Mouse (Mus musculus): ENCODE data around the gene Dennd2a. TPM values are rescaled to one million over a fixed set of nuclear protein-coding genes. Genes with fewer than 3 reads are reported as not detected.

Dennd2a gene
- 4.3 and 5.0 TPM in 2 replicates for polyA plus RNA-seq (2012; ENCODE audit: insufficient read depth, insufficient read length, missing spikeins)

GRCm38 (mm10) chr6:39557723-39558261 is at the start of gene Dennd2a:
Dennd2a (minus strand) TSS chr6:39557867.
- TF ChIP-seq CTCF (IDR thresholded peaks at IDR 0.05; ENCODE audit: low read depth, low read length) (no peak), POLR2A (IDR thresholded peaks at IDR 0.05; ENCODE audit: borderline replicate concordance, low read depth, low read length) (no peak)
- Histone ChIP-seq H3K27ac (ENCODE audit: insufficient read depth, low read depth, low read length) (no peak within 1 kb of the TSS), H3K4me1 (ENCODE audit: control insufficient read depth, insufficient read depth, low read length) (peaks cover 51% of the 10 kb centered on the region), H3K4me3 (ENCODE audit: insufficient read depth, low read length) (peak within 1 kb of the TSS; percentile 69)

DNA sequence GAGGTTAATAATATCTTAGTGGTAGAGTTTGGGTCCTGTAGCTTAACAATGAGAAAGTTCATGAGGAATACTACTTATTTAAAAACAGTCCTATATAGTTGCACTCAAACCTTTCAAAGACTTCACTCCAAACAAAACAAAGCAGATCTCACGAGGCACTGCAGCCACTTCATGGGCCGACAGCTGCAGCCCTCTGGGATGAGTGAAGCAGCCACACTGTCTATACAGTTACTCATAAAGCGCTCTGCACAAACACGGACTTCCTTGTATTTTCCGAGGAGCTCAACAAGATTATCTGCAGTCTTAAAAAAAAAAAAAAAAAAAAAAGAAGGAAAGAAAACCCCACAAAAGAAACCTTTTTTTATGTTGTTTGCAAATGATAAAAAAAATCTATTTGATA is 49.7 kb upstream of the Dennd2a start:
- no peak overlapping the region for H3K4me3 ChIP-seq (ENCODE audit: insufficient read depth, low read length)
- TF ChIP-seq POLR2A (IDR thresholded peaks at IDR 0.05; ENCODE audit: borderline replicate concordance, low read depth, low read length) (no peak), CTCF (IDR thresholded peaks at IDR 0.05; ENCODE audit: low read depth, low read length) (no peak)
- H3K4me1 ChIP-seq (ENCODE audit: control insufficient read depth, insufficient read depth, low read length), result peaks cover 8% of the 10 kb centered on the region
- no peak overlapping the region for H3K27ac ChIP-seq (ENCODE audit: insufficient read depth, low read depth, low read length)

- no peak for TF ChIP-seq CTCF (IDR thresholded peaks at IDR 0.05; ENCODE audit: low read depth, low read length)
Measured at GRCm38 (mm10) chr6:39606862-39607261, 49.2 kb upstream of the Dennd2a start.

DNA sequence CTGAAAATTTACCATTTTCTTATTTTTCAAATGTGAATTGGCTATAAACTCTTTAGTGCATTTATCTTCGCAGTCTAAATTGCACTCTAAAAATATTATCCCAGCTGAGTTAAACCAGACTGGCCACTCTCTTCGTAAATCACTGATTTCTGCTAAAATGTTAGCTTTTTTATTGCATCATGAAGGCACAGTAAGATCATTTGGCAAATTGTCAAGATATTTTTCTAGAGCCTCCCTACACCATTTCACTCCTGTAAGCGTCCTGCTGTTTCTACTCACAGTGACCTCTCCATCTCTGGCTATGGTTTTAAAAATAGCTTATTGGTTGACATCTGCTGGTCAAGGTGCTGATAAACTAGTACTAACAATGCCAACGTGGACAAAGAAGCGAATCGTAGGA is 48.4 kb upstream of the Dennd2a start:
- TF ChIP-seq CTCF (IDR thresholded peaks at IDR 0.05; ENCODE audit: low read depth, low read length) (no peak), POLR2A (IDR thresholded peaks at IDR 0.05; ENCODE audit: borderline replicate concordance, low read depth, low read length) (no peak)
- peaks cover 8% of the 10 kb centered on the region for H3K4me1 ChIP-seq (ENCODE audit: control insufficient read depth, insufficient read depth, low read length)
- H3K27ac ChIP-seq (ENCODE audit: insufficient read depth, low read depth, low read length), result no peak overlapping the region
- H3K4me3 ChIP-seq (ENCODE audit: insufficient read depth, low read length), result no peak overlapping the region

More at GRCm38 (mm10) chr6:39606862-39607261, 49.2 kb upstream of the Dennd2a start:
- H3K4me3 ChIP-seq (ENCODE audit: insufficient read depth, low read length), result no peak overlapping the region
- H3K27ac ChIP-seq (ENCODE audit: insufficient read depth, low read depth, low read length), result no peak overlapping the region
- H3K4me1 ChIP-seq (ENCODE audit: control insufficient read depth, insufficient read depth, low read length), result peaks cover 8% of the 10 kb centered on the region

DNA sequence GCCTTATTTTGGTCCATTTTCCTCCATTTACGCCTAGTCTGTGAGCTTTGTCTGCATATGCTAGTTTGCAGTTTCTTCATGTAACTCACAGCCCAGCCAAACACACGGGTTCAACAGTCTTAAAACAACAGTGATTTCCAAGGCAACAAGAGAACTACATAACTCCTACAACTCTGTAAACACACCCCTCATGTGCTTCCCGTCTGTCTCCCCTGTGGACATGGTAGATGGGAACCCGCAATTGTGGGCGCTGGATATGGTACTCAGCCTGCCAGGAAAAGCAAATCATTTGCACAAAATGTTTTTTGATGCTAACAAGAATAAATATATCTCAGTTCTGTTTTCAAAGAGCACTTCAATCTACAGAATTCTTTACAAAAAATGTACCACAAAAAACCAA is 46.9 kb upstream of the Dennd2a start:
- TF ChIP-seq POLR2A (IDR thresholded peaks at IDR 0.05; ENCODE audit: borderline replicate concordance, low read depth, low read length), result no peak
- TF ChIP-seq CTCF (IDR thresholded peaks at IDR 0.05; ENCODE audit: low read depth, low read length), result no peak
- no peak overlapping the region for H3K4me3 ChIP-seq (ENCODE audit: insufficient read depth, low read length)
- H3K4me1 ChIP-seq (ENCODE audit: control insufficient read depth, insufficient read depth, low read length), result peaks cover 8% of the 10 kb centered on the region
- H3K27ac ChIP-seq (ENCODE audit: insufficient read depth, low read depth, low read length), result no peak overlapping the region

DNA sequence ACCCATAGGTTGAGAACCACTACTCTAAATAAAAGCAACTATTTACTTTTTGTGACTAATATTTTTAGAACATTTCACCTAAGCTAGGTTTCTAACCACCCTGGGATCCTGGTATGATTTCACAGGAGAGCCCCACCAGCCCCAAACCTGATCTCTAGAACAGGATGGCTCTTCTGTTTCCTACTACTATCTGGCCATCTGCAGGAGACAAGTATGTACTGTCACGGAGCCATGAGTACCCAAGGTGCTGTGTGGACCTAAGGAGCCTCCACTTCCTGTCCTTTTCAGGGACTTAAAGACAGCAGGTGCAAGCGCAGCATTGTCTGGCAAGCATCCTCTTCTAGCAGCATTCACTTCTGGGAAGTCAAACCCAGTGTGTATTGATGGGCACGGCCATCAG is 44.2 kb upstream of the Dennd2a start:
- Histone ChIP-seq H3K4me3 (ENCODE audit: insufficient read depth, low read length) (no peak overlapping the region), H3K27ac (ENCODE audit: insufficient read depth, low read depth, low read length) (no peak overlapping the region), H3K4me1 (ENCODE audit: control insufficient read depth, insufficient read depth, low read length) (peaks cover 4% of the 10 kb centered on the region; the same call in 1 of the 2 replicates)
- no peak for TF ChIP-seq CTCF (IDR thresholded peaks at IDR 0.05; ENCODE audit: low read depth, low read length)

DNA sequence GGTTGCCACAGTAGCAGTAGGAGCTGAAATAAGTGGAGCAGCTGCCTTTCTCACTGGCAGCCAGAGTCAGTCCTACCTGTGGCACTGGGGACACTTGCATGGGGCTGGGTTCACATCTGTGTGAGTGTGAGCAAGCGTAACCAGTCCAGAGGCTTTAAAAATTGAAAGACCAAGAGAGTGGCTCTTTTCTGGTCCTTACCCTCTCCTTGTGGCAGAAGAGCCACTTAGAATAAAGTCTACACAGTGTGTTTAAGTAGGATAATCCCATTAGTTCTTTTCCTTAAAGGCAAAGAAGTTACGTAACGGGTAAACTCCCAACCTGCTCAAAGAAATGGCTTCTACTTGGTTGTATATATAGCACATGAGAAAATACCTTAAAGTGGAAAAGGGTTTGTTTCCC is 43.2 kb upstream of the Dennd2a start:
- Histone ChIP-seq H3K4me1 (ENCODE audit: control insufficient read depth, insufficient read depth, low read length) (no peaks in the 10 kb centered on the region), H3K4me3 (ENCODE audit: insufficient read depth, low read length) (no peak overlapping the region), H3K27ac (ENCODE audit: insufficient read depth, low read depth, low read length) (no peak overlapping the region)
- TF ChIP-seq POLR2A (IDR thresholded peaks at IDR 0.05; ENCODE audit: borderline replicate concordance, low read depth, low read length), result no peak
- no peak for TF ChIP-seq CTCF (IDR thresholded peaks at IDR 0.05; ENCODE audit: low read depth, low read length)

DNA sequence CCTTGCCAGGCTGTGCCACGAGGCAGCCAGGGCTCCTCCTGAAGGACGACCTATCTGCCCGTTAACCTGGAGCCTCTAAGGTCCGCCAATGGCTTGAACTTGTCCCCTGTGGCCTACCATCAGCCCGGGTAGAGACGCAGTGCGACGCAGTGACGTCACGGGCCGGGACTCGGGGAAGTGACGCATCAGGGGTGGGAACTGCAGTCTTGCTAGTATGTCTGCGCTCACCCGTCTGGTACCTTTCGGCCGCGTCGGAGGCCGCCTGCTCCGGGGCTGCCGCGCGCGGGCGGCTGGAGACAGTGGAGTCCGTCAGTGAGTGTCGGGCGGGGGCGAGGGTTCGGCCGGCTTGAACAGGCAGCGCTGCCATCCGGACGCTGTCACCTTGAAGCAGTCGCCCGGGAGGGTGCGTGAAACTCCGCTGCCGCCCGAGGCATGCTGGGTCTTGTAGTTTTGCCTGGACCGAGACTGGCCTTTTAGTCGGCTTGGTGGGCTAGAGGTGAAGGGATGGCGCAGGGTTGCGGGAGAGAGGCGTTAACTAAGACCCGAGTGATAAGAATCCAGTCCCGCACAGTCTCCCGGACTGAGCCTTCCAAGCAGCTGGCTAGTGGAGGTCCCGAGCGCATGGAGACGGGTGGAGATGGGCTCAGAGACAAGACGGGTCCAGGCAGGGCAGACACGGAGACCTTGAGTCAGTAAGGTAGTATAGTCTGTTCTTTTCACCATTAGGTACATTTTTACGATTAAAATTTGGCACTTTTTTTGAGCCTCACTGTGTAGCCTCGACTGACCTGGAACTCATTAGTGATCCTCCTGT is 34.9 kb upstream of the Dennd2a start, which contains the start of gene Ndufb2:
TSS of gene Ndufb2 (plus strand) at position 174 of the 814 bp plus-strand sequence.
- H3K4me1 ChIP-seq (ENCODE audit: control insufficient read depth, insufficient read depth, low read length), result peaks cover 6% of the 10 kb centered on the region
- H3K4me3 ChIP-seq (ENCODE audit: insufficient read depth, low read length), result peak within 1 kb of the TSS; percentile 69
- no peak for TF ChIP-seq CTCF (IDR thresholded peaks at IDR 0.05; ENCODE audit: low read depth, low read length)
- TF ChIP-seq POLR2A (IDR thresholded peaks at IDR 0.05; ENCODE audit: borderline replicate concordance, low read depth, low read length), result no peak
- H3K27ac ChIP-seq (ENCODE audit: insufficient read depth, low read depth, low read length), result peak within 1 kb of the TSS; percentile 61

- no peak for TF ChIP-seq POLR2A (IDR thresholded peaks at IDR 0.05; ENCODE audit: borderline replicate concordance, low read depth, low read length)
- no peak for TF ChIP-seq CTCF (IDR thresholded peaks at IDR 0.05; ENCODE audit: low read depth, low read length)
- 0 out of 2 replicates have a peak overlapping the region, but pooled peaks have one; percentile 69 for H3K4me3 ChIP-seq (ENCODE audit: insufficient read depth, low read length)
- H3K27ac ChIP-seq (ENCODE audit: insufficient read depth, low read depth, low read length), result no peak overlapping the region
- peaks cover 6% of the 10 kb centered on the region for H3K4me1 ChIP-seq (ENCODE audit: control insufficient read depth, insufficient read depth, low read length)
Measured at GRCm38 (mm10) chr6:39591481-39591880, 33.8 kb upstream of the Dennd2a start.

- no peak within 1 kb of the TSS for H3K4me3 ChIP-seq (ENCODE audit: insufficient read depth, low read length)
- H3K4me1 ChIP-seq (ENCODE audit: control insufficient read depth, insufficient read depth, low read length), result no peaks in the 10 kb centered on the region
- TF ChIP-seq POLR2A (IDR thresholded peaks at IDR 0.05; ENCODE audit: borderline replicate concordance, low read depth, low read length) (no peak), CTCF (IDR thresholded peaks at IDR 0.05; ENCODE audit: low read depth, low read length) (no peak)
- no peak within 1 kb of the TSS for H3K27ac ChIP-seq (ENCODE audit: insufficient read depth, low read depth, low read length)
Measured at GRCm38 (mm10) chr6:39585517-39585916, 27.9 kb upstream of the Dennd2a start, which contains the start of gene Gm42420. Gm42420 (plus strand) TSS chr6:39585753.
